Mouse (Mus musculus) gastrocnemius, postnatal 14 days (tissue): ENCODE measurements around the gene Fem1b. TPM values are rescaled to one million over a fixed set of nuclear protein-coding genes. Genes with fewer than 3 reads are reported as not detected.
"Not testable (repeated sequence)": the region's sequence is repeated elsewhere in the genome, so short reads cannot be mapped to it uniquely, and the experiment has no call there.

Experiments used
- DNase-seq: peaks from one replicate; pipeline ENCODE4 v3.0.0; 2021; ENCODE audit warnings: mixed read lengths
- intact Hi-C: fragments of 180-260 bp; cut with DNase I; formaldehyde crosslinking; loops from one replicate; pipeline ENCODE4 v1.15.1; 2025; ENCODE audit warnings: low total_unique reads
- long read RNA-seq, 2 experiments: library from polyadenylated mRNA; stranded (forward); transcript quantifications; one replicate each; pipeline ENCODE4 v2.0.0; 2021
- total RNA-seq, 2 experiments: library from RNA; stranded (reverse); gene quantifications; 2 replicates each; pipeline ENCODE4 v1.2.3; 2021

Fem1b gene
- 10 to 100 TPM; 15.9 to 19.0 TPM for total RNA-seq
- long read RNA-seq, experiment 1, full-length matches to known transcripts = 8 of 11 reads
- long read RNA-seq, experiment 1, partial matches to known transcripts = 0 of 11 reads
- long read RNA-seq, experiment 1, other reads (novel, unspliced or antisense) = 3 of 11 reads
- long read RNA-seq, experiment 2, full-length matches to known transcripts = 10 of 10 reads
- long read RNA-seq, experiment 2, partial matches to known transcripts = 0 of 10 reads
- long read RNA-seq, experiment 2, other reads (novel, unspliced or antisense) = 0 of 10 reads

DNA sequence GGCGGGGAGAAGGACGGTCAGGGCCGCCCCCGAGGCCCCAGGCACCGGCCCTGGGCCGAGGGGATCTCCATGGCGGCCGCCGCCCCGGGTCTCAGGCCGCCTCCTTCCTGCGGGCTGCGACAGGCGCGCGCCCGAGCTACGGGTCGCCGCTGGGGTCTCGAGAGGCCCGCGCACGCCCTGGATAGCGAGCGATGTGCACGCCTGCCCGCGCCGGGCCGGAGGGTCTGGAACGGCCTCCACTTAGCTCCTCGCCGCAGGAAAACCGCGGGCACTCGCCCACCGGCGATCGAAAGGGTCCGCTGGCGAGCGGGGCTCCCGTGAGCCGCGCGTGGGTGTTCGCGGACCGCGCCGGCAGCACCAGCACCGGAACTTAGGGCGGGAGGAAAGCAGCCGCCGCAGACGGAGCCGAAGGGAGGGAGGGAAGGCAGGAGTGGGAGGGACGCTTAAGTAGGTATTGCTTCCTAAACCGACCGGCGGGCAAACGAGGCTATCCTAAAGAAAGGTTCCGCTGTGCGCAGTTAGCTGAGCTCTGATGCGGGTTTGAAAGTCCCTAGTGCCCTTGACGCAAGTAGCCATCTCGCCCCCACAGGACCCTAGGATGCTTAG lies at the start of gene Fem1b:
Fem1b (minus strand) TSS at position 419 of the 606 bp plus-strand sequence.
- intact Hi-C loops = no loop called here
- DNase-seq = peak; percentile 87

DNA sequence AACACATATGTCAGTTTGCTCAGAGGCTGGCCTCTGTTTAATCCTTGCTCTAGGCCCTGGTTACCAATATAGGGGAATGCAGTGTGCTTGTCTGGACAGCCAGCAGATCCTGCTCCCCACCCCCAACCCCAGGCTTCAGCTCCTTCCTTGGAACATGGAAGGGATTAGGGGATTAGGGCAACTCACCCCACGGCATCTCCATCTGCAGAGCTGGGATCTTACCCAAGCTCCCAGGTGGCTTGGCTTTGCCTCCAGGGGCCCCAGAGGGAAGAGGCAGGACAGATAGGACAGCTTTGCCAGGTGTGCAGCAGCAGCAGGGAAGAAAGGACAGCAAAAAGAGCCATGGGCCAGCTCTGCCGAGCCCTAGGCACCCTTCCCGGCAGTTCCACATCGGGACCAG lies 49.1 kb upstream of the Fem1b start:
- intact Hi-C loops = no loop called here
- DNase-seq = peak; percentile 3

DNA sequence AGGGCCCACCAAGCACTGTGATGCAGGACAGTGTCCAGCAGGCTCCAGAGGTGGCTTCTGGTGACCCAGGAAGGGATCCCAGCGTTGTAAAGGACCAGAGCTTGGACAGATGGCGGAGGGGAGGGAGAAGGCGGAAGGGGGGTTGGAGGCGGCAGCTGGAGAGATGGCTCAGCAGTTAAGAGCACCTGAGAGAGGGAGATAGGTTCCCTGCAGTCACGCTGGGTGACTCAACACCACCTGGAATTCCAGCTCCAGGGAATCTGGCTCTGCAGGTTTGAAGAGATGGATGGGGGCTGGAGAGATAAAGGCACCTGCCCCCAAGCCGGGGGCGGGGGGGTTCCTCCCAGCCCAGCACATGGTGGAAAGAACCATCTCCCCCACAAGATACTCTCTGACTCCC lies 48.4 kb upstream of the Fem1b start:
- intact Hi-C loops, DNase-seq: not testable (repeated sequence)

DNA sequence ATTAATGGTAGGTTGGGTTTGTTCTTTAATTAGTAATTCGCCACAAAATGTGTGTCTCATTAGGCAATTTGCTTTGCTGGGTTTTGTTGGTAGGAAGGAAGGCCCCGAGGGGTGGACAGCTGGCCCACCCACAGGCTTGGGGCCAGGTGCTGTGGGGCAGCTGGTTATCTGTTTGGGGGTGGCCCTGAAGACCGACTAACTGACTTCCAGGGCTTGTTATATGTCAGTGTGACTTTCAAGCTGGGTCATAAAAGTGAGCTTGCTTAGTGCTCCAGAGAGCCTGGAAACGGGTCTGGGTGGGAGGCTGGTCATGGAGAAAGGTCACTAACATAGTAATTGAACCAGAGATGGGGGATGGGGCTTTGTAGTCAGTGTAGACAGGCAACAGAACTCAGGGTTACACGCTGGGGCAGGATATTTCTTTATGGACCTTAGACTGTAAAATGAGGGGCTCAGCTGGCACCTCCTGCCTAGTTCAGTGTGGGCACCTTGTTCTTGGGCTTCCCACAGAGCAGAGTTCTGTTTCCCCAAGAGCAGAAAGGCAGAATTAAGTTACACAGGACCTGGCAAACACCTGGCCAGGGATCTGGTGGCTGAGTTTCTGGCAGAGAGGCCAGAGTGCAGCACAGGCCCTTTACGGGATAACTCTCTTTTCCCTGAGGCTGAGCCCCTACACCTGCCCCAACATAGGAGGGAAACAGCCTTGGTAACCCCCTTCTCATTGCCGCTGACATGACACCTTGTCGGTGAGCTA lies 46.7 kb upstream of the Fem1b start:
- DNase-seq = no peak

DNA sequence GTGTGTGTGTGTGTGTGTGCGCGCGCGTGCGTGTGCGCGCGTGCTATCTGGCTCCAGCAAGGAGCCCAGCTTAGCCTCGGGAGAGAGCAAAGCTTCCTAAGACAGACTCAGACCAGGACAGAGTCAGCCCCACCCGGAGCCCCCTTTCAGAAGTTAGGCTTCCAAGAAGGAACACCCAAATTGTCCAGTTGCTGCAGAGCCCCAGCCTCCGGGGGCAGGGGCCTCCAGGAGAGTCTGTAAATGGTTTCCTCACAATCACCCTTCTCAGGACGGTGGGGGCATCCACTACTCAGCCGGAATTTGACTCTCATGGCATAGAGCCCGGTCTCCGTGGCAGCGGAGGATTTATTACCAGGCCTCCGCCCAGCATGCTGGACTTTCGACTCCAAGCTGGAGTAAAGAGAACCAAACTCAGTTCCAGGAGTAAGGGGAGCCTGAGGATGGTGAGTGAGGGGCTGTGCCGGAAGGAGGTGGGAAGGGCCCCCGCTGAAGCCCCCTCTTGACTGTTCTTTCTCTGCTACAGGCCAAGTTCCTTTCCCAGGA lies 46.1 kb upstream of the Fem1b start, which contains the start of gene Calml4:
Calml4 (plus strand) TSS at position 362 of the 543 bp plus-strand sequence.
- peak; percentile 89 for DNase-seq
- intact Hi-C loops = no loop called here

More for the DNA sequence above, 46.7 kb upstream of the Fem1b start:
- intact Hi-C loops = no loop called here

DNA sequence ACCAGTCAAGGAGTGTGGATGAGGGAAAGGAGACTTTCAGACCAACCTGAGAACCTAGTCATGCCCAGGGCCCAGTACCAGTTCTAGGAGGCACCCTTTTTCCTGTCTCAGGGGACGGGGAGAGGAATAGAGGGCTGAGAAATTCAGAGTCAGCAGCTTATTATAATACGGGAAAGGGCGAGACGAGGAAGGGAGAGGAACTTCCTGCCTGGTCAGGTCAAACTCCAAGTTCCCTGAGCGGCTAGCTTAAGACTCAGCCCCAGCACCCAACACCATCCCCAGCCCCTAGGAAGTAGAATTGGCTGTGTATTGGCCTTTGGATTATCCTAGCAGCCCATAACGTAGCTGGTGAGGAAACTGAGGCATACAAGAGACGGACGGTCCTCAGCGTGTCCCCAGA lies 45.5 kb upstream of the Fem1b start:
- DNase-seq = no peak
- intact Hi-C loops = no loop called here

DNA sequence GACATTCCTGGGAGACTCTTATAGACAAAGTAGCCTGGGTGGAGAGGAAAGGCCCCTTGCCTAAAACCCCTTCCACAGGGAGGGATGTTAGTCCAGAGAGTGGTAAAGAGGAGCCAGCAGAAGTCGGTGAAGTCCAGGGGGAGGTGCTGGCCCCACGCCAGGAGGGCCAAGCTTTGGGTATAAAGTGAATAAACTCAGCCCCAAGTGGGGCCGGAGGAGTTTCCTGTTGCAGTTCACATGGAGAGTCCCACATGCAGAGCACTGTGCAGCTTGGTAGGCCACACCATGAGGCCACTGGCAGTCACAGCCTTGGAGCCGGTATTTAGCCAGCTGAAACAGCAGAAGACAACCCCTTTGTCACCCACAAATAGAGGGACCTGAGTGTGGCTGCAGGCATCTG lies 42.7 kb upstream of the Fem1b start:
- no peak for DNase-seq
- intact Hi-C loops = no loop called here

DNA sequence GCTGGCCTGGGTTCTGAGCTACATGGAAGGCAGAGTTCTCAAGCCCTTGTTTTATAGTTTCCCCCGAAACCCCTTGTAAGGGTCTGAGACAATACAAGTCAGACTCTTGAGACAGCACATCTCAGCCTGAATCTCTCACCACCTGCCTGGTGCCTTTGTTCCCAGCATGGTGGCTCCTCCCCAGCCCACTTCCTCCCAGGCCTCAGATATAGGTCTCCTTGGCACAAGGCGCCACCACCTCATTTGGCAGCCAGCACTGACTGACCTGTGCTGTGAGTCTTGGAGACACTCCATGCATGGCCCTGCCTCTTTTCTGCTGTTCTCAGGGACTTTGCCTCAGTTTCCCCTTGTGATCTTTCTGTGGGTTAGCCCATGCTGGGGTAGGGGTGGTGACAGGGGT lies 39.8 kb upstream of the Fem1b start:
- intact Hi-C loops = no loop called here
- DNase-seq = no peak

DNA sequence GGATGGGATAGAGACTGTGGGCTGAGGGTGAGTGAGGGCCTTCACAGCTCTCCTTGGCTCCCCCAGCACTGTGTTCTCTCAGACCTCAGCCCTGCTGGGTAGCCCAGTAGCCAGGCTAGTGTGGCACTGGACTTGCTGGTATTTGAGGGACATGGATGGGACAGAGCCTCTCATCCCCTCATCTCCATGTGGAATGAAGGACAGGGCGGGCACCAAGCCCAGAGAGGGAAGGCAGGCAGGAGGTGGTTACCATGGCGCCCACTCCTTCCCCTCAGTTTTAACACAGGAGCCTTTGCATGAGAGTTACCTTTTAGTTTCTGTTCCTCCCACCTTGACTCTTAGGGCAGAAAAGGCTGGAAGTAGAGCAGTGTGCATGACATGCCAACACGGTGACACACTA lies 36.9 kb upstream of the Fem1b start:
- intact Hi-C loops = loop anchor here (10.0 kb wide), 1 partner anchor 126 kb away; no protein-coding TSS in a partner anchor
- DNase-seq = no peak

DNA sequence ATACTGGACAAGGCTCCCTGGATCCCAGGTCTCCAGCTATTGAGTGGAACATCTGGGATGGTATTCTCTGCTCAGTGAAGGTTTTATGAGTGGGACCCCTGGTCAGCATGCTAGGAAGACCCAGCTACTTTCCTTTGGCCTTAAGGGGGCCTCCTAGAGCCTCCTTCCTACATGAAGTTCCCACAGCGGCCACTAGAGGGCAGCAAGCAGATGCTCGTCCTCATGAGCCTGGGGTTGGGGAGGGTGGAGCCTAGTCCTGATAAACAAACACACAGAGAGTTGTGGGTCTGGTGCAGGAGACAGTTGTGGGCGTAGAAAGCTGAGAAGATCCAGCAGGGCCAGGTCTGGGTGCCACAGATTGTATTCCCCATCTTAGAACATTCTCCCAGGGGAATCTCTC lies 36.0 kb upstream of the Fem1b start:
- intact Hi-C loops = loop anchor here (2.0 to 10.0 kb wide), 2 partner anchors 127 to 277 kb away; no protein-coding TSS in a partner anchor
- peak; percentile 85 for DNase-seq

DNA sequence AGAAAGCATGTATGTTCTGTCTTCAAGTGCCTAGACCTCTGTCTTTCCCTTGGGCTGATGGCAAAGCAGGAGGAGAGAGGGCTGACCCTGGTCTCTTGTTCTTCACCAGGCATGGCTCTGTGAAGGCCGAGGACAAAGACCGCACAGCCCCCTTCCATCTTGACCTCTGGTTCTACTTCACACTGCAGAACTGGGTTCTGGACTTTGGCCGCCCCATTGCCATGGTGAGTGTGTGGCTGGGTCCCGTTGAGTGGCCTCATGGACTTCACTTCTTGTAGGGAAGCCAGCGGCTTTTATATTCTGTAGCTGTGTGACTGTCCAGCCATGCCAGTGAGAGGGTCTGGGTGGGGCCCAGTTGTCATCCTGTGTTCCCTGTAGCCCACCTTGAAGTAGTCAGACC lies 32.7 kb upstream of the Fem1b start:
- no peak for DNase-seq
- intact Hi-C loops = loop anchor here (10.0 kb wide), 1 partner anchor 130 kb away; no protein-coding TSS in a partner anchor

DNA sequence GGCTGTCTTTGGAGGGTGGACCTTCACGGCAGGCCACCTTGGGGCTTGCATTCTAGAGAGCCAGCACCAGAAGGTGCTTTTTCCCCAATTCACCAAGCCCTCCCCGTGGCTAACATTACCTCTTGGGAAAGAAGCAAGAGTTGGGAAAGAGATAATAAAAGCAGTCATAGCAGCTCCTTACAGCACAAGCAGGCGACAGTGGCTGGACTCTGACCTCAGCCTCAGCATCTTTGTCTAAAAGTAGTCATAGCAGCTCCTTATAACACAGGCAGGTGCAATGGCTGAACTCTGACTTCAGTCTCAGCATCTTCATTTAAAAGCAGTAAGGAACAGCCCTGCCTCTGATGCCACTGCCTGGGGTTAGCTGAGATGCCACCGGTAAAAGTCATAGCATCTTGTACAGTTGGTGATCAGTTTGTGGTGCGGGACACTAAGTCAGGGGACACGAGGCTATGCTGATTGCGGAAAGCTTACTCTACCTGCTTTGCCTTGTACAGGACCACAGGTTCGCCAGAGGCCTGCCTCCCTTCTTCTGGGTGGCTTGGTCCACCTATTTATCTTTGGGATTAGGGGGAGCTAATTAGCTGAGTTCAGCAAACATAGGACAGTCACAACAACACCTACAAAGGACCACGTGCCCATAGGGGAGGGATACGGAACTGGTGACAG lies 31.8 kb upstream of the Fem1b start:
- intact Hi-C loops = loop anchor here (10.0 kb wide), 1 partner anchor 131 kb away; no protein-coding TSS in a partner anchor
- no peak for DNase-seq

DNA sequence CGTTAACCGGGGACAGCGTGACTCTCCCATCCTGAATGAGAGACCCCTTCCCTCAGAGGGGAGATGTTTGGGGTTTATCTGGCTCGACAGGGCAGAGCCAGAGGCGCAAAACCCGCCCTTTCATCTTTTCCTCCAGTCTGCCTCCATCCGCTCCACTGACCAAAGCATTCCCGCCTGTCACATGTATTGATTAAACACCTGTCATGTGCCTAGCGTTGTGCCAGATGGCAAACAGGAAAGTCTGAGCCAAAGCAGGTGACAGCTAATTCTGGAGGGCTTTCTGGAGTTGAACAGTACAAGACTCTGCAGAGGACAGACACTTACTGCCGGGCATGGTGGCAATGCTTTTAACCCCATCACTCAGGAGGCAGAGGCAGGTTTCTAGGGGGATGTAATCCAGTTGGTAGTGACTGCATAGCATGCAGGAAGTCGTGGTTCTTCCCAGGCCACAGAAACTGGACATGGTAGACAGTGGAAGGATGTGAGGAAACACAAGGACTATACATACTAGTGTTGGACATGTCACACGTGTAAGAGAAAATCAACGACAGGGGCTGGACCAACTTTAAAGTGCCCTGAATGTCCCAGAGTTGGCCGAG lies 27.5 kb upstream of the Fem1b start:
- intact Hi-C loops = no loop called here
- no peak for DNase-seq

DNA sequence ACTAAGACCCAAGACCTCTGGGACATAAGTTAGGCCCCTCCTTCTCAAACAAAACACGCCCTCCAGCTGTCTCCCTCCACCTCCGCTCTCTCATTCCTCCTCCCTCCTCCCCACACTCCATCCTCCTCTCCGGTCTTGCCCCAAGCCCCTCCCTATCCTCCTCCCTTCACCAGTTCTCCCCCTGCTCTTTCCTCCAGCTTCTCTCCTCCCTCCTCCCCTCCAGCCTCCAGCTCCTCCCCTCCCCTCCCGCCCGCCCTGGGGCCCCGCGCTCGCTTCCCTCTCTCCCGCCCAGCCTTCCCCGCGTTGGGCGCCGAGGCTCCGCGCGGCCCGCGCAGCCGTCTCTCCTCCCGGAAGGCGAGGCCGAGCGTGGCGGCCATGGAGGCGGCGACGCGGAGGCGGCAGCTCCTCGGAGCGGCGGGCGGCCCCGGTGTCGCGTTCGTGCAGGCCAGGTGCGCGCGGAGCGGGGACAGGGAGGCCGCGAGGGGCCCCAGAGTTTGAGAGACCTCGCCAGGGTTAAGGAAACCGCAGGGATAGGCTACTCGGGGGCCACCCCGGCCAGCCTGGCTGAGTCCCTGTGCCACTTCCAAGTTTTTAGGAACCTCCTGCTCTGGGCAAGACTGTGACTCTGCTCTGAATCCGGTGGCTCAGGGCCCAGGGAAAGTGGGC lies 26.9 kb upstream of the Fem1b start, which contains the start of gene Cln6:
Cln6 (plus strand) TSS at position 280 of the 666 bp plus-strand sequence.
- peak; percentile 70 for DNase-seq
- intact Hi-C loops = no loop called here

DNA sequence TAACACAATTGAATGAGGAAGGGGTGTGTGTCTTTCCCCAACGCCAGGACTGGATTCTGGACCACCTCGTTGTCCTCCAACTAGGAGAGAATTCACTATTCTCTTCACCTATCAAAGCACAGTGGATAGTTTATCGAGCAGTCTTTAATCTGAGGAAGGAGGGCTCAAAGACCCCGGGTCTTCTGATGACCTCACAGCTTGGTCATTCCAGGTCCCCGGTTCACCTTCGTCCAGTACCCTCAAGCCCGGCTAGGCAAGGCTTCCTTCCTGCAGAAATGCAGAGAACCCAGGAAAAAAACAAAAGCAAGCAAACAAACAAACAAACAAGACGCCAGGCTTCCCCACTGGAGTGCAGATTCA lies 26.4 kb upstream of the Fem1b start:
- intact Hi-C loops = no loop called here
- DNase-seq = no peak

DNA sequence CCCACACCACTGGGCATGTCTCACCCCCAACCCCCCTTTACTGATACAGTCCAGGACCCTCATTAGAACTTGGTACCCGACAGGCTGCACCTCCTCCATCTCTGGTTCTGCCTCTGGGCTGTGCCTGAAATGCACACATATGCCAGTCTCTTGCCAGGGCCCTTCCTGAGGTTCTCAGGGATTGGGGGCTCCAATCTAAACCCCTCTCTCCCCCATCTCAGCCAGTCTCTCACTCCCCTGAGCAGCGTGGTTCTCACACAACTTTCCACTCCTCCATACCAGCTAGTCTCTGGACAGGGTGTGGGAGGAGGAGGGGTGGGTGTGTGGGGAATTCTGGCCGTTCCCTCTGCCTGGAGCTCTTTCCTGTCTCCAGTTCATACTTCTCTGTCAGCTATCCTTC lies 25.9 kb upstream of the Fem1b start:
- intact Hi-C loops = no loop called here
- DNase-seq = no peak

DNA sequence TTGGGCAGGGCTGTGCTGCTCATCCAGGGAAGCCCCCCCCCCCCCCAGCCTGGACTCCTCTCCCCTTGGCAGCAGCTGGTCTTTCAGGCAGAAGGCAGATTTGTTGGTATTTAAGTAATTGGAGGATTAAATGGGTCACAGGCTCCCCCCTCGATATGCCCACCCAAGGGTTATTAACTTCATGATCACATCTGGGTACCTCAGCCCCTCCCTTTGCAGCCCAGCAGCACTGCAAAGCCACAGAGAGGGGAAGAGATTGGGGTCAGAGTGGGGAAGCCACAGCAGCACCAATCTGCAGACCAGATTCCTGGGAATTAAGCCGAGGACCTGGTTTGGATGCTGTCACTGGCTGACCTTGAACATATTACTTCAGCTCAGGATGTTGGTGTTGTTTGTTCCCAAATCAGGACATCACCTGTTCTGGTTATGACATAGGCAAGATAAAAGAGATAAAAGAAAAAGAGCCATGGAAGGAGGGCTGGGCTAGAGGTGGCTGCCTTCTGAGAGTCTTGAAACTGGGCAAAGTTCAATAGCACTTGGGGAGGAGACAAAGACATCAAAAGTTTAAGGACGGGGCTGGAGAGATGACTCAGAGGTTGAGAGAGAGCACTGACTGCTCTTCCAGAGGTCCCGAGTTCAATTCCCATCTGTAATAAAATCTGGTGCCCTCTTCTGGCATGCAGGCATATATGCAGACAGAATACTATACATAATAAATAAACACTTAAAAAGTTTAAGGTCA lies 24.1 kb upstream of the Fem1b start:
- intact Hi-C loops = no loop called here
- DNase-seq = no peak

DNA sequence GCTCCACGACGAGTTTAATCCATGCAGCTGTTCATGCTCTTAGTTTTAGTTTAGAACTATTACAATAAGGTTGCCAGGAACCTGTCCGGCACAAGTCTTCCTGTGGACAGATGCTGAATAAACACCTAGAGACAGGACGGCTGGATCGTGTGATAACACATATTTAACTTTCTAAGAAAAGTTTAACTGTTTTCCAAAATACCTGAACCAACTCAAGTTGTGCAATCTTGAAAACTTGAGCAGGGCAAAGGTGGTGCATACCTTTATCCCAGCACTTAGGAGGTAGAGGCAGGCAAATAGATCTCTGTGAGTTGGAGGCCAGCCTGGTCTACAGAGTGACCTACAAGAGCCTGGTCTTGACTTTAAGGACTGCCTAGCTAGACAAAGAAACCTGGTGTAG lies 23.2 kb upstream of the Fem1b start:
- DNase-seq = no peak
- intact Hi-C loops = no loop called here
